Mouse (Mus musculus) embryo, embryonic 10.5 days (tissue): Measurements from ENCODE around the gene Mcm9.
"Not testable (repeated sequence)": the region's sequence is repeated elsewhere in the genome, so short reads cannot be mapped to it uniquely, and the experiment has no call there.

Experiments
- DNase-seq: peaks from one replicate; pipeline ENCODE4 v3.0.0-alpha.2; 2015; ENCODE audit warnings: low spot score

The Mcm9 gene

GRCm38 (mm10) chr10:53630339-53630738 lies at the start of gene Mcm9:
TSS of gene Mcm9 (minus strand) at chr10:53630439.
- DNase-seq, result not testable (repeated sequence)

GRCm38 (mm10) chr10:53661788-53662187 lies 31.5 kb upstream of the Mcm9 start:
- DNase-seq, result no peak

- not testable (repeated sequence) for DNase-seq
Measured at GRCm38 (mm10) chr10:53654239-53654638, 24.0 kb upstream of the Mcm9 start.

- no peak for DNase-seq
Measured at GRCm38 (mm10) chr10:53650683-53651082, 20.4 kb upstream of the Mcm9 start.

GRCm38 (mm10) chr10:53641507-53641906 lies 11.3 kb upstream of the Mcm9 start:
- DNase-seq, result peak; percentile 57

GRCm38 (mm10) chr10:53635246-53635971 lies 5.2 kb upstream of the Mcm9 start:
- no peak for DNase-seq

GRCm38 (mm10) chr10:53634160-53634559 lies 3.9 kb upstream of the Mcm9 start:
- DNase-seq, result no peak

GRCm38 (mm10) chr10:53629918-53630250 lies 355 bp downstream of the Mcm9 start:
- DNase-seq, result peak; percentile 98

GRCm38 (mm10) chr10:53629247-53629917 lies 857 bp downstream of the Mcm9 start:
- DNase-seq, result peak; percentile 93

GRCm38 (mm10) chr10:53615850-53616616 lies 14.2 kb downstream of the Mcm9 start:
- DNase-seq, result no peak

GRCm38 (mm10) chr10:53613955-53614354 lies 16.3 kb downstream of the Mcm9 start:
- no peak for DNase-seq

- DNase-seq, result no peak
Measured at GRCm38 (mm10) chr10:53612172-53612571, 18.1 kb downstream of the Mcm9 start.

- no peak for DNase-seq
Measured at GRCm38 (mm10) chr10:53608274-53608673, 22.0 kb downstream of the Mcm9 start.

- no peak for DNase-seq
Measured at GRCm38 (mm10) chr10:53605328-53605727, 24.9 kb downstream of the Mcm9 start.

GRCm38 (mm10) chr10:53598821-53599220 lies 31.4 kb downstream of the Mcm9 start:
- peak; percentile 46 for DNase-seq

GRCm38 (mm10) chr10:53597121-53597881 lies 32.9 kb downstream of the Mcm9 start:
- no peak for DNase-seq

- DNase-seq, result peak; percentile 96
Measured at GRCm38 (mm10) chr10:53596677-53597120, 33.5 kb downstream of the Mcm9 start, which contains the start of gene Asf1a. TSS of gene Asf1a (plus strand) at chr10:53596757.

- peak; percentile 34 for DNase-seq
Measured at GRCm38 (mm10) chr10:53595744-53596676, 34.2 kb downstream of the Mcm9 start.

GRCm38 (mm10) chr10:53585777-53586176 lies 44.5 kb downstream of the Mcm9 start:
- no peak for DNase-seq

GRCm38 (mm10) chr10:53581087-53581486 lies 49.2 kb downstream of the Mcm9 start:
- peak; percentile 7 for DNase-seq

GRCm38 (mm10) chr10:53580621-53581081 lies 49.6 kb downstream of the Mcm9 start:
- DNase-seq, result peak; percentile 49
